Mouse (Mus musculus): ENCODE results near the gene Atrip.

GRCm38 (mm10) chr9:109060898-109061295 lies 13.0 kb downstream of the Atrip start:
- TF ChIP-seq TAL1 (IDR thresholded peaks at IDR 0.05; ENCODE audit: low read length): no peak
- no peak for TF ChIP-seq GATA1 (IDR thresholded peaks at IDR 0.05; ENCODE audit: low read length)

Data from erythroblast, embryonic 14.5 days (primary cell).